Mouse (Mus musculus): ENCODE data around the gene Usp2.

- TF ChIP-seq HCFC1 (IDR thresholded peaks at IDR 0.05; ENCODE audit: borderline replicate concordance, insufficient read depth, low read length) (no peak), ZNF384 (IDR thresholded peaks at IDR 0.05; ENCODE audit: low read depth, low read length) (no peak), CHD2 (IDR thresholded peaks at IDR 0.05; ENCODE audit: low read depth, low read length) (no peak), MAFK (IDR thresholded peaks at IDR 0.05; ENCODE audit: insufficient read depth, low read depth, low read length) (no peak), ZC3H11A (IDR thresholded peaks at IDR 0.05; ENCODE audit: borderline replicate concordance, low read depth, low read length) (no peak)
Observed at GRCm38 (mm10) chr9:44106596-44106995, 39.8 kb downstream of the Usp2 start.
